Mouse (Mus musculus) lung, postnatal 10 days (tissue): ENCODE results near the gene Wbp2.

ENCODE experiments used
- DNase-seq: peaks from one replicate; pipeline ENCODE4 v3.0.0; 2021

Gene Wbp2

DNA sequence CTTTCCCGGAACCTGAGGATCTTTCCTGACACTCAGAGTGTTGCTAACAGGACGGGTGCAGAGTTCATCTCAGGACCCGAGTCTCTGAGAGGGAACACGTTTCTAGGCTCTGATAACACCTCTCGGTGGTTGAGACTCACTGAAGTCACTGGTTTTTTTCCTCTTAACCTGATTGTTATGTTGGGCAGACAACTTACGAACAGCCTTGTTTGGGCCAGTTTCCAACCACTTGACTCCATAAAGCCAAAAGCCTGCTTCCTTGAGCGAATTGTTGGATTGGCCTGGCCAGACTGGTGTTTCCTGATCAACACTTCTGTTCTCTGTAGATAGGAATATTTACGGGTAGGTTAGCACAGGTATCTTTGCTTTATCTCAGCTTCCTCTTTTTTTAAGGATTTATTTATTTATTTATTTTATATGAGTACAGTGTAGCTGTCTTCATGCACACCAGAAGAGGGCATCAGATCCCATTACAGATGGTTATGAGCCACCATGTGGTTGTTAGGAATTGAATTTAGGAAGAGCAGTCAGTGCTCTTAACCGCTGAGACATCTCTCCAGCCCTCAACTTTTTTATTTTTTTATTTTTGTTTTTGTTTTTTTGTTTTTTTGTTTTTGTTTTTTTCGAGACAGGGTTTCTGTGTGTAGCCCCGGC lies 2.1 kb upstream of the Wbp2 start:
- no peak for DNase-seq

DNA sequence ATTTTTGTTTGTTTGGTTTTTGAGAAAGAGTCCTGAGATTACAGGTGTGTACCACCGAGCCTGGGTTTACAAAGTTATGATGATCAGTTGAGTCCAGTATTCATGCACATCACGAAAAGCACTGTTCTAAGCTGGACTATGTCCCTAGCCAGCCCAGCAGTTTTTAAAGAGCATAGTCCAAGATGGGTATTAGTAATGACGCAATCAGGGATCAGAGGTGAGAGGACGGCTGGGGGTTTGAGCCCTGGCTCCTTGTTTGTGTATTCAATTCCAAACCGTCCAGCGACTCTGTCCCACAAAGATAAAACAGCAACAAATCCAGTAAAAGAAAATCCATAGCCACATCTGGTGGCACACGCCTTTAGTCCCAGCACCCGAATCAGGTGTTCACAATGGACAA lies 1.4 kb upstream of the Wbp2 start:
- DNase-seq: no peak

GRCm38 (mm10) chr11:116087194-116088130 lies 667 bp upstream of the Wbp2 start:
- DNase-seq: peak; percentile 95

DNA sequence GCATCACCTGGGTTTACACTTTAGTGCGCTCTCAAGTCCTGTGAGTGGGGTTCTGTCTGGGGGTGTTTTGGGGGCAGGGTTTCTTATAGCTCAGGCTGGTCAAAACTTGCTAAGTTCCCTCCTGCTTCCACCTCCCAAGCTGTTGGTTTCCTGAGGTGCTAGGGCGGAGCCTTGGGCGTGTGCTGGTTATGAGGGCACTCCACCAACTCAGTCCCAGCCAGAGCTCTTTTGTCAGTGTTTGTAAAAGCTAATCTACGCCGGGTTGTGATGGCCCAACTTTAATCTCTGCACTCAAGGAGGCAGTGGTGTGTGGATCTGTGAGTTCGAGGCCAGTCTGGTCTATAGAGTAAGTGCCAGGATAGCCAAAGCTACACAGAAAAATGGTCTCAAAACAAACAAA lies 2.6 kb downstream of the Wbp2 start:
- no peak for DNase-seq

- no peak for DNase-seq
Measured at GRCm38 (mm10) chr11:116083096-116083672, 3.6 kb downstream of the Wbp2 start.

GRCm38 (mm10) chr11:116081081-116081480 lies 5.7 kb downstream of the Wbp2 start:
- DNase-seq: peak; percentile 75

DNA sequence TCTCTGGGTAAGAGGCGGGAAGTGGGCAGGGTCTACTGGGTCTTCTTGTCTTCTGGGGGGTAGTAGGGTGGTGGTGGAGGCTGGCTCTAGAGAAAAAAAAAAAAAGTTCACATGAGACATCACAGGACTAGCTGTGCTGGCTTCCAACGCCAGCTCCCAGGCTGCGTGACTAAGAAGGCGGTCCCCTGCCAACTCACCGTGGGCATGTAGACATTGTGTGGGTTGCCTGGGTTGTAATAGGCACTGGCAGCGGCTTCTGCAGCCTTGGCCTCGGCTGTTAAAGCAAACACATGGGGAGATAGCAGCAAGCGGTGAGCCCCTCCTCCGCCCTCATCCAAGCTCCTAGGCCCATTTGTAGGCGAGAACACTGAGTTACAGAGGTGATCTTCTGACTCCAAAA lies 7.3 kb downstream of the Wbp2 start:
- DNase-seq: no peak

DNA sequence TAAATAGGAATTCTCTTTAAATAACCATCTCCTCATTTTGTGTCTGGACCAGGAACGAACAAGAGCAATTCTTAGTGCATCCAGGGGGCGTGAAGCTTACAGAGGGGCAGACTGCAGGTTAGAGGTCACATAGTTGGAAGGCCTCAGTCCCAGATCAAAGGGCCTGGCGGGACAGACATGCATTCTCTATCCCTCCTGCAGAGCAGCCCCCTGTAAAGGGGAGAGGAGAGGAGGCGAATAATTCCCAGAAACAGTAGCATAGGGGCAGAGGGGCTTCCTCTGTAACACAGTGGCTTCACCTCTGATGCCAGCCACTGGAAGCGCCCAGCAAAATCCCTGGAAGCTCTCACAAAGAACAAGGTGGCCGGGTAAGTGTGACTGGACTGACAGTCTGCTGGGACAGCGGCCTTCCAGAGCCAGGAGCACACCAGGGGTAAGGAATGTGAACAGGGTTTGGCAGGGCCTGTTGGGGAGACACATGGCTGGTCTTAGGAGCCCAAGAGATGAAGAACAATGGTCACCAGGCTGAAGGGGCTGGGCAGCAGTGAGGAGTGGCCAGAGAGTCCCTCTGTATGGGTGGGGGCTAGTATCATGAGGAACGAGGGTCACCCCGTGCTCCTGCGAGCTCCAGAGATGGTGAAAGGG lies 8.0 kb downstream of the Wbp2 start:
- DNase-seq: no peak

DNA sequence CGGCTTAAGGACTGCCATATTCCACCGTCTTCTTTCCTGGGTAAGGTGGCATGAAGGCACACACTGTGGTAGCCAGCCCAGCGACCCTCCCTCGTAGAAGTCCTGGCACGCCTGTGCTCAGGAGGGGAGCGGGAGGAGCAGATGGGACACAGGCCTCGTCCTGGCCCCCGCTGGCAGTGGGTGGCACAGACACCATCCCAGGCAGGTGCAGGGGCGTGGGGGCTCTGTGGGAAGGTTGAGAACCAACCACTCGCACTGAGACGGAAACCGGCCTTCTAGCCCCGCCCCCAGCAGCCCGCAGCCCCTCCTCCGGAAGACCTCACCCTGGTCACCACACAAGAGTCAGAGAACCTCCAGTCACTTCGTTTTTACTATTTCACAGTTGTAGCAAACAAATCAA lies 8.6 kb downstream of the Wbp2 start:
- DNase-seq: peak; percentile 86

GRCm38 (mm10) chr11:116077446-116078204 lies 9.2 kb downstream of the Wbp2 start, which contains the start of gene Unc13d:
TSS of gene Unc13d (minus strand) at chr11:116077961.
- peak; percentile 74 for DNase-seq

GRCm38 (mm10) chr11:116076836-116077235 lies 10.0 kb downstream of the Wbp2 start:
- DNase-seq: no peak

DNA sequence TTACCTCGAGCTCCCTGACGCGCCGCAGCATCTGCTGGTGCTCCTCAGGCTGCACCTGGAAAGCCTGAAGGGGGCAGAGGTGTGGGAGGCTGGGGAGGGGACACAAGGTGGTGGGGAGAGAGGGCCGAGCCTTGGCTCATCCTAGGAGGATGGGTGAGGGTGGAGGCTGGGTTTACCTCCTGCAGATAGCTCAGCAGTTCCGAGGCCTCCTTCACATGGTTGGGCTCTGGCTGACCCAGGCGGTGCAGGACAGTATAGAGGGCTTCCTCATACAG lies 10.6 kb downstream of the Wbp2 start:
- DNase-seq: no peak

GRCm38 (mm10) chr11:116075539-116076265 lies 11.1 kb downstream of the Wbp2 start:
- no peak for DNase-seq

DNA sequence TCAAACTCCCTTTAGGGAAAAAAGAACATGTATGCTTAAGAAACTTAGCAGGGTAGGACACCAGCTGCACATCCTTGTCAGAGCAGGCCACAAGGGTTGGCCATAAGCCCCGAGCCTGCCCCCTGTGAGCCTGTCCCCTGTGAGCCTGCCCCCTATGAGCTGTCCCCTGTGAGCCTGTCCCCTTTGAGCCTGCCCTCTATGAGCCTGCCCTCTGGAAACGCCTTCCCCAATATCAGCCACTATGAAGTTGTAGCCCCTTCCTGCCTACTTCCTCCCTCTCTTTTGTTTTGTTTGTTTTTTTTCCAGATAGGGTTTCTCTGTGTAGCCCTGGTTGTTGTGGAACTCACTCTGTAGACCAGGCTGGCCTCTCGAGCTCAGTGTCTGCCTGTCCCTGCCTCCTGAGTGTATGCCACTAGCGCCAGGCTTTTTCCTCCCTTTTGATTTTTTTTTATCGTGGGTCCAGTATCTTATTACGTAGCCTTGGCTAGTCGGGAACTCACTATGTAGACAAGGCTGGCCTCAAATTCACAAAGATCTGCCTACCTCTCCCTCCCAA lies 12.3 kb downstream of the Wbp2 start:
- no peak for DNase-seq

GRCm38 (mm10) chr11:116072608-116073007 lies 14.2 kb downstream of the Wbp2 start:
- DNase-seq: peak; percentile 52

DNA sequence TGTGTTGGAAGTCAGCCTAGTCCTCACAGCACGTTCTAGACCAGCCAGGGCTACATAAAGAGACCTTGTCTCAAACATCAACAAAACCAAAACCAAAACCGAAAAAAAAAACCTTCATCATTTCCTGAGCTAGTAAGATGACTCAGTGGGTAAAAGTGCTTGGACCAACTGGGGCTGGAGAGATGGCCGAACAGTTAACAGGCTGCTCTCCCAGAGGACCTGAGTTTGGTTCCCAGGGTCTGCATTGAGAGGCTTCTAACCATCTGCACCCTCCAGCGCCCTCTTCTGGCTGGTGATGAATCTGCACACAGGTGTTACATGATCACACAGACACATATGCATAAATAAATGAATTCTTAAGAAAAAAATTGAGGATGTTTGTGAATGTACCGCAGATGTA lies 15.3 kb downstream of the Wbp2 start:
- DNase-seq: peak; percentile 51

DNA sequence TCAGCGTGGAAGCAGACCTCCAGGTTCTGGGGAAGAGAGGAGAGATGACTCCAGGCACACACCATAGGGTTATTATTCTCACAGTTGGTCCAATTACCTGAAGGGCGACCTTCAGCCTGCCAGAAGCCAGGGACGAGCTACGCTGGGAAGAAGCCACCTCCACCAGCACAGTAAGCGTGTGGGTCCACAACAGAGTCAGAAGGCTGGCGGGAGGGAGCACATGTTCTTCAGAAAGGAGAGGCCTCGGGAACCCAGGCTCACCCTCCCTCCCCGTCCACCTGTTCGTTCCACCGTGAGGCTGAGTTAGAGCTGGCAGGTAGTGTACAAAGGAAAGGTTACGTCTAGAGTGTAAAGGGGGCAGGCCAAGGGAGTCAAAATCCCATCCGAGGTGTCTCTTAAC lies 21.4 kb downstream of the Wbp2 start:
- DNase-seq: no peak

GRCm38 (mm10) chr11:116064187-116064867 lies 22.5 kb downstream of the Wbp2 start:
- DNase-seq: no peak

GRCm38 (mm10) chr11:116063562-116063961 lies 23.2 kb downstream of the Wbp2 start:
- DNase-seq: no peak

GRCm38 (mm10) chr11:116062521-116062920 lies 24.3 kb downstream of the Wbp2 start:
- DNase-seq: no peak
